Mouse (Mus musculus) embryonic facial prominence, embryonic 15.5 days (tissue): Measurements from ENCODE around the gene Atg2a. TPM values are rescaled to one million over a fixed set of nuclear protein-coding genes. Genes with fewer than 3 reads are reported as not detected.

Source experiments
- ATAC-seq: fragments of 200-750 bp; cut with Nextera tagmentation; 2 replicates; pipeline ENCODE4 v1.8.0; 2017; ENCODE audit warnings: low read depth, moderate TSS enrichment; ENCODE audit not compliant: insufficient number of reproducible peaks, low FRiP score, low TSS enrichment
- H3K27ac ChIP-seq: fragments of 300-500 bp; sonication (generic); replicated peaks from 2 replicates; pipeline ENCODE4 v1.5.1; 2015; ENCODE audit warnings: mild to moderate bottlenecking, inconsistent platforms
- H3K27me3 ChIP-seq: fragments of 300-500 bp; sonication (generic); 2 replicates; pipeline ENCODE4 v1.6.1; 2015; ENCODE audit warnings: inconsistent platforms
- H3K36me3 ChIP-seq: fragments of 300-500 bp; sonication (generic); 2 replicates; pipeline ENCODE4 v1.6.1; 2015; ENCODE audit warnings: mild to moderate bottlenecking, inconsistent platforms
- H3K4me1 ChIP-seq: fragments of 300-500 bp; sonication (generic); 2 replicates; pipeline ENCODE4 v1.6.1; 2015; ENCODE audit warnings: inconsistent platforms
- H3K4me2 ChIP-seq: fragments of 300-500 bp; sonication (generic); replicated peaks from 2 replicates; pipeline ENCODE4 v1.6.1; 2015; ENCODE audit warnings: mild to moderate bottlenecking, inconsistent platforms
- H3K4me3 ChIP-seq: fragments of 300-500 bp; sonication (generic); replicated peaks from 2 replicates; pipeline ENCODE4 v1.5.1; 2015; ENCODE audit warnings: mild to moderate bottlenecking, inconsistent platforms
- H3K9ac ChIP-seq: fragments of 300-500 bp; sonication (generic); 2 replicates; pipeline ENCODE4 v1.6.1; 2015; ENCODE audit warnings: inconsistent platforms
- H3K9me3 ChIP-seq: fragments of 300-500 bp; sonication (generic); replicated peaks from 2 replicates; pipeline ENCODE4 v1.6.1; 2016; ENCODE audit warnings: inconsistent platforms
- WGBS: fragments of 180-500 bp; shearing (Covaris S2); methylation state at CpG from one replicate; pipeline ENCODE4 v1.1.7; 2015; 5-methylcytosine and 5-hydroxymethylcytosine counted together
- polyA plus RNA-seq: library from polyadenylated mRNA; unstranded; fragments of >200 nt; fragmentation: Nextera tagmentation; extraction: Ambion mirVana; gene quantifications from 2 replicates; pipeline ENCODE4 v1.2.1, GENCODE M21; 2015

The Atg2a gene
- polyA plus RNA-seq, 1 experiment from 2014 or later = 11.0 TPM

- no peak overlapping the region for H3K9ac ChIP-seq
- H3K27me3 ChIP-seq = no peaks in the 10 kb centered on the region
- peaks cover 87% of the 10 kb centered on the region for H3K36me3 ChIP-seq
- H3K4me3 ChIP-seq = no peak overlapping the region
- no peaks in the 10 kb centered on the region for H3K9me3 ChIP-seq
- H3K4me2 ChIP-seq = no peak overlapping the region
- H3K27ac ChIP-seq = no peak overlapping the region
- WGBS = 88% methylated on average over 4 of the region's 4 CpGs
- ATAC-seq = no peak
- H3K4me1 ChIP-seq = no peaks in the 10 kb centered on the region
Observed at GRCm38 (mm10) chr19:6253021-6253420, 11.6 kb downstream of the Atg2a start.

GRCm38 (mm10) chr19:6260428-6260827 is 19.0 kb downstream of the Atg2a start:
- no peak for ATAC-seq
- Histone ChIP-seq H3K4me2 (no peak overlapping the region), H3K36me3 (peaks cover 64% of the 10 kb centered on the region), H3K27me3 (no peaks in the 10 kb centered on the region), H3K4me1 (no peaks in the 10 kb centered on the region), H3K9ac (no peak overlapping the region), H3K27ac (no peak overlapping the region), H3K4me3 (no peak overlapping the region), H3K9me3 (no peaks in the 10 kb centered on the region)
- 67% methylated on average over 2 of the region's 2 CpGs for WGBS

DNA sequence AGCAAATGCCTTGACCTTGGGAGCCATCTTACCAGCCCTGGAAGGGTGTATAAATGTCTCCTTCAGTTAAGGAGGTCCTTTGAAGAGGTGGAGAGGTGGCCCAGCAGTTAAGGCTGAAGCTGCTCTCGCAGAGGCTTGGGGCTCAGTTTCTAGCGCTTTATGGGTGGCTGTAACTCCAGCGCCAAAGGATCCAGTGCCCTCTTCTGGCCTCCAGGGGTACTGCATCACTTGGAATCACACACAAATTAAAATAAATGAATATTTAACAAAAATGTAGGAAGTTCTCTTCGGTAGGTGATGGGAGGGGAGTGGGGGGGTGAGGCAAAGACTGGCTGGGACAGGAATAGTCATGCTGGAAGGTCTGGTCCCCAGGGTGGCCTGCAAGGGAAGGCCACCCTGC is 19.5 kb downstream of the Atg2a start:
- no peaks in the 10 kb centered on the region for H3K27me3 ChIP-seq
- no peaks in the 10 kb centered on the region for H3K9me3 ChIP-seq
- peaks cover 59% of the 10 kb centered on the region for H3K36me3 ChIP-seq
- no peak overlapping the region for H3K4me3 ChIP-seq
- H3K4me2 ChIP-seq = no peak overlapping the region
- no peak overlapping the region for H3K9ac ChIP-seq
- no peak overlapping the region for H3K27ac ChIP-seq
- no peaks in the 10 kb centered on the region for H3K4me1 ChIP-seq
- no peak for ATAC-seq
- 81% methylated on average over 4 of the region's 4 CpGs for WGBS

GRCm38 (mm10) chr19:6261379-6261778 is 19.9 kb downstream of the Atg2a start:
- Histone ChIP-seq H3K27ac (no peak overlapping the region), H3K27me3 (no peaks in the 10 kb centered on the region), H3K36me3 (peaks cover 55% of the 10 kb centered on the region), H3K4me2 (no peak overlapping the region), H3K4me1 (no peaks in the 10 kb centered on the region), H3K9me3 (no peaks in the 10 kb centered on the region), H3K4me3 (no peak overlapping the region), H3K9ac (no peak overlapping the region)
- WGBS = 90% methylated on average over 14 of the region's 14 CpGs
- no peak for ATAC-seq

GRCm38 (mm10) chr19:6262222-6262621 is 20.8 kb downstream of the Atg2a start:
- H3K27me3 ChIP-seq = no peaks in the 10 kb centered on the region
- no peak for ATAC-seq
- no peak overlapping the region for H3K27ac ChIP-seq
- H3K9me3 ChIP-seq = no peaks in the 10 kb centered on the region
- no peak overlapping the region for H3K4me2 ChIP-seq
- peaks cover 46% of the 10 kb centered on the region for H3K36me3 ChIP-seq
- WGBS = 63% methylated on average over 7 of the region's 7 CpGs
- no peak overlapping the region for H3K4me3 ChIP-seq
- no peak overlapping the region for H3K9ac ChIP-seq
- H3K4me1 ChIP-seq = no peaks in the 10 kb centered on the region

DNA sequence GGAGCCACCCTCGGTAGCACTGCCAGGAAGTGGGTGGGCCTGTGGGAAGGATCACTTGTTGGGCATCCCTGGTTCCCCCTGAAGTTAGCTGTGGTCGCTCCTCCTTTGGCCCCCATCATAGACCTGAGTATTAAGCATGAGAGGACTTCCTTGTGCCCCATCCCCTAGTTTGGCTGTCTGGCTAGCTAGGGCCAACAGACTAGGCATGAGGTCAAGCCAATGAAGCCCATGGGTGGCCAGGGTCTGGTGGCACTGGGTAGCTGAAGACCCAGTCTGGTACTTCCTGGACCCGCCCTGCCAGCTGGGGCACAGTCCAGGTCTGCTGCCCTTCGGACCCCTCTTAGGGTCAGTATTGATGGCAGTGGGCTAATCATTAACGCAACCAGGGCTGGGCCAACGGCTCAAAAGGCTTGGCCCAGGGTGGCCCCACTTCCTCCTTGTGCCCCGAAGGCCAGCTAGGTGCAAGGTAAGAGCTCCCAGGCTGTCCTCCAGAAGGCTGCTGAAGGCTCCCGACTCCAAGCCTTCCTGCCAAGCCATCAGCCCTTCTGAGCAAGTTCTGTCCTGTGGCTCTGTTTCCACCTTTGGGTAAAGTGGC is 21.5 kb downstream of the Atg2a start:
- H3K4me1 ChIP-seq = no peaks in the 10 kb centered on the region
- H3K4me3 ChIP-seq = no peak overlapping the region
- no peak overlapping the region for H3K4me2 ChIP-seq
- WGBS = 93% methylated on average over 8 of the region's 8 CpGs
- H3K27ac ChIP-seq = no peak overlapping the region
- H3K27me3 ChIP-seq = no peaks in the 10 kb centered on the region
- ATAC-seq = no peak
- peaks cover 39% of the 10 kb centered on the region for H3K36me3 ChIP-seq
- no peaks in the 10 kb centered on the region for H3K9me3 ChIP-seq
- H3K9ac ChIP-seq = no peak overlapping the region

GRCm38 (mm10) chr19:6264200-6264599 is 22.7 kb downstream of the Atg2a start:
- Histone ChIP-seq H3K9me3 (no peaks in the 10 kb centered on the region), H3K27ac (no peak overlapping the region), H3K9ac (no peak overlapping the region), H3K27me3 (no peaks in the 10 kb centered on the region), H3K4me1 (peaks cover 4% of the 10 kb centered on the region), H3K4me3 (no peak overlapping the region), H3K4me2 (no peak overlapping the region), H3K36me3 (peaks cover 27% of the 10 kb centered on the region)
- WGBS = 68% methylated on average over 9 of the region's 9 CpGs
- ATAC-seq = no peak

DNA sequence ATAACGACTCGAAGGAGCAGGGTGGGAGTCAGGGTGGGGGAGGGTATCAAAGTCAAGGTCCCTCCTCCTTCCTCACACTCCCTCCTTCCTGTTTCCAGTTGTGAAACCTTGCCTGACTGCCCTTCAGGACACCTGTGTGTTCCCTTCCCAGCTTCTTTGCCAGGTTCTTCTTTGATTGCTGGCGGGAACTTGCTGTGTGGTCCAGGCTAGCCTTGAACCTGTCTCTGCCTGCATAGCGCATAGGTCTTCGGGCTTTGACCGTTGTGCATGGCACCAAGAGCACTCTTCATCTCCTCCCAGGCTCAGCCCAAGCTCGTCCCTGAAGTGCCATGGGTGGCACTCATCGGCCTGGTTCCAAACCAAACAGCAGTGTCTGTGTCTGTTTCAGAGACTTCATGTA is 23.5 kb downstream of the Atg2a start:
- Histone ChIP-seq H3K4me3 (no peak overlapping the region), H3K9ac (no peak overlapping the region), H3K36me3 (peaks cover 23% of the 10 kb centered on the region), H3K27me3 (no peaks in the 10 kb centered on the region), H3K27ac (no peak overlapping the region), H3K9me3 (no peaks in the 10 kb centered on the region), H3K4me2 (no peak overlapping the region), H3K4me1 (peaks cover 4% of the 10 kb centered on the region)
- 80% methylated on average over 8 of the region's 8 CpGs for WGBS
- no peak for ATAC-seq

DNA sequence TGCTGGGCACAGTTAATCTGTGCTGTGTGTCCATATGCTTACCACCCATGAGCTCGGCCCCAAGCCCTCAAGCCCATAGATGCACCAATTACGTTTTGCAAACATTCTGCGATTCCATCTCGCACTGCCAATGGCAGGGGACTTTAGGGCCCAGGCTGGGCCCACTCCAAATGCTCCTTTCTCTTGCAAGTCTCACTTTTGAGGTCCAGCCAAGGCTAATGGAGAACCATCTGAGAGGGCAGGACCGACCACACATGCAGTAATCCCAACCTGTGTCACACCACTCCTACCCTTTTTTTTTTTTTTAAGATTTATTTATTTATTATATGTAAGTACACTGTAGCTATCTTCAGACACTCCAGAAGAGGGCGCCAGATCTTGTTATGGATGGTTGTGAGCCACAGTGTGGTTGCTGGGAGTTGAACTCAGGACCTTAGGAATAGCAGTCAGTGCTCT is 24.3 kb downstream of the Atg2a start:
- Histone ChIP-seq H3K9ac (no peak overlapping the region), H3K36me3 (peaks cover 15% of the 10 kb centered on the region)

GRCm38 (mm10) chr19:6267306-6268169 is 26.1 kb downstream of the Atg2a start:
- Histone ChIP-seq H3K4me3 (no peak overlapping the region), H3K9ac (no peak overlapping the region), H3K36me3 (no peaks in the 10 kb centered on the region), H3K4me1 (peaks cover 8% of the 10 kb centered on the region), H3K9me3 (no peaks in the 10 kb centered on the region), H3K27ac (no peak overlapping the region), H3K4me2 (no peak overlapping the region), H3K27me3 (no peaks in the 10 kb centered on the region; the same call in 1 of the 2 replicates)
- 68% methylated on average over 11 of the region's 11 CpGs for WGBS
- no peak for ATAC-seq

More for the DNA sequence above, 24.3 kb downstream of the Atg2a start:
- Histone ChIP-seq H3K4me1 (peaks cover 4% of the 10 kb centered on the region), H3K9me3 (no peaks in the 10 kb centered on the region), H3K4me2 (no peak overlapping the region), H3K27me3 (no peaks in the 10 kb centered on the region), H3K4me3 (no peak overlapping the region), H3K27ac (no peak overlapping the region)
- no peak for ATAC-seq
- WGBS = 66% methylated on average over 6 of the region's 6 CpGs

DNA sequence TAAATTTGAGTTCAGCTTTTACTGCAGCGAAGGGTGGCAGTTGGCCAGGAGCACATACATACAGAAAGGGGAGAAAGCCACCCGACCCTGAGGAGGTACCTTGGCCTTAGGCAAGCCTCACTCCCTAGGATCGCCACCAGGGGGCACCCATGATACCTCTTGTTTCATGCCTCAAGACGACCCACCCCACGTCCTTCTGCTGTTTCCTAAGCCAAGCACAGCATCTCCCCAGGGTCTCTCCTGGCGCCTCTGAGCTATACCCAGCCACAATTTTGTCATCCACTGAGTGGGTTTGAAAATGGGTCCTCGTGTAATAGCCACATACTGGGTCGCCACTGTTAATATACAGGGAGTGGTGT is 26.7 kb downstream of the Atg2a start:
- no peaks in the 10 kb centered on the region for H3K9me3 ChIP-seq
- H3K4me2 ChIP-seq = no peak overlapping the region
- no peaks in the 10 kb centered on the region for H3K36me3 ChIP-seq
- H3K4me1 ChIP-seq = peaks cover 8% of the 10 kb centered on the region
- ATAC-seq = peak; percentile 52; the same call in 1 of the 2 replicates
- WGBS = 12% methylated on average over 8 of the region's 8 CpGs
- H3K4me3 ChIP-seq = no peak overlapping the region
- no peak overlapping the region for H3K9ac ChIP-seq
- H3K27me3 ChIP-seq = no peaks in the 10 kb centered on the region; the same call in 1 of the 2 replicates
- no peak overlapping the region for H3K27ac ChIP-seq
